Comparison of ENCODE assay signal across 8 mouse cellular contexts in genomic region chr12:113186326-113187010, GRCm38 (mm10). TPM values are rescaled to one million over a fixed set of nuclear protein-coding genes. Genes with fewer than 3 reads are reported as not detected.
A peak's percentile ranks its signal among the peaks of the same experiment; 100 is the strongest.
DNase-seq lines count a peak whose midpoint lies in the region; ATAC-seq and TF ChIP-seq lines count a peak whose summit lies in the region.

No protein-coding gene starts in this region.

- no peaks in the 10 kb centered on the region for H3K9me3 ChIP-seq in hindbrain, embryonic 11.5 days (ENCODE audit: control insufficient read depth, low read length)
- H3K9me3 ChIP-seq in midbrain, embryonic 14.5 days (ENCODE audit: control insufficient read depth, low read length) = no peaks in the 10 kb centered on the region

- no peak for TF ChIP-seq CTCF in layer of hippocampus, adult 2 months (conservative IDR thresholded peaks at IDR 0.05)

- no peak for DNase-seq in layer of hippocampus, adult 2 months (ENCODE audit: low spot score in 2 of 2)
- no peak for DNase-seq in layer of hippocampus, postnatal 10 days (ENCODE audit: low spot score in 2 of 2)
- peak; percentile 32 for DNase-seq in cerebellum, adult 8-10 months
- no peak for DNase-seq in hindbrain, embryonic 11.5 days (ENCODE audit: low spot score)
- no peak for DNase-seq in midbrain, embryonic 14.5 days
- no peak for DNase-seq in layer of hippocampus, adult 8-10 months (ENCODE audit: low spot score in 2 of 2)
- no peak for DNase-seq in ovary, postnatal 14 days (ENCODE audit: low spot score)

- peak overlapping the region; percentile 84 for H3K9ac ChIP-seq in hindbrain, embryonic 11.5 days (ENCODE audit: low read depth, low read length)
- H3K9ac ChIP-seq in midbrain, embryonic 14.5 days (replicated peaks; ENCODE audit: low read length) = peak overlapping the region; percentile 81

- H3K4me1 ChIP-seq in hindbrain, embryonic 11.5 days (replicated peaks; ENCODE audit: control insufficient read depth, insufficient read depth, low read length) = peaks cover 10% of the 10 kb centered on the region
- H3K4me1 ChIP-seq in midbrain, embryonic 14.5 days (ENCODE audit: control insufficient read depth, insufficient read depth, low read length) = peaks cover 23% of the 10 kb centered on the region

- H3K36me3 ChIP-seq in hindbrain, embryonic 11.5 days (ENCODE audit: control insufficient read depth, insufficient read depth, low read length) = no peaks in the 10 kb centered on the region
- H3K36me3 ChIP-seq in midbrain, embryonic 14.5 days (ENCODE audit: control insufficient read depth, insufficient read depth, low read length) = peaks cover 33% of the 10 kb centered on the region

- ATAC-seq in hindbrain, embryonic 11.5 days (ENCODE audit: low FRiP score) = peak; percentile 3; the same call in 1 of the 2 replicates
- 0 out of 2 replicates have a peak, but pooled peaks have one; percentile 7 for ATAC-seq in midbrain, embryonic 14.5 days (ENCODE audit: low FRiP score, low TSS enrichment)
- no peak for ATAC-seq in inflammation-experienced regulatory T-cells, adult 6 months

- 37% methylated on average over 12 of the region's 12 CpGs for WGBS in hindbrain, embryonic 11.5 days
- 32% methylated on average over 12 of the region's 12 CpGs for WGBS in midbrain, embryonic 14.5 days

- H3K27ac ChIP-seq in layer of hippocampus, adult 2 months = peak overlapping the region; percentile 84
- no peak overlapping the region for H3K27ac ChIP-seq in hindbrain, embryonic 11.5 days (ENCODE audit: low read depth, low read length)
- peak overlapping the region; percentile 71; the same call in 1 of the 2 replicates for H3K27ac ChIP-seq in midbrain, embryonic 14.5 days (replicated peaks; ENCODE audit: low read depth, low read length)

- H3K4me2 ChIP-seq in hindbrain, embryonic 11.5 days (replicated peaks; ENCODE audit: low read depth, low read length) = peak overlapping the region; percentile 83
- H3K4me2 ChIP-seq in midbrain, embryonic 14.5 days (ENCODE audit: low read length) = peak overlapping the region; percentile 89

- H3K4me3 ChIP-seq in layer of hippocampus, adult 2 months = peak overlapping the region; percentile 69
- H3K4me3 ChIP-seq in hindbrain, embryonic 11.5 days (ENCODE audit: low read depth, low read length) = peak overlapping the region; percentile 67
- peak overlapping the region; percentile 71 for H3K4me3 ChIP-seq in midbrain, embryonic 14.5 days (replicated peaks; ENCODE audit: low read depth, low read length)

- H3K27me3 ChIP-seq in hindbrain, embryonic 11.5 days (ENCODE audit: control insufficient read depth, insufficient read depth, low read length) = peaks cover 5% of the 10 kb centered on the region; the same call in 1 of the 2 replicates
- H3K27me3 ChIP-seq in midbrain, embryonic 14.5 days (ENCODE audit: control insufficient read depth, insufficient read depth, low read length) = no peaks in the 10 kb centered on the region

RNA-seq across cellular contexts. Expression of gene Tmem121, which starts 0.7 kb away (rescaled TPM):
- total RNA-seq in layer of hippocampus, adult 2 months (2021) = 10 to 100 TPM; 19.7 to 20.7 TPM
- total RNA-seq in layer of hippocampus, postnatal 10 days (2021) = 10 to 100 TPM; 30.5 to 33.9 TPM
- polyA plus RNA-seq in hindbrain, embryonic 11.5 days (2014; fragmentation: Nextera tagmentation; extraction: Ambion mirVana) = 8.9 and 10.8 TPM in 2 replicates
- 24.5 and 61.9 TPM in 2 replicates for polyA plus RNA-seq in midbrain, embryonic 14.5 days (2014; fragmentation: Nextera tagmentation; extraction: Ambion mirVana)
- total RNA-seq in layer of hippocampus, adult 8-10 months (2022) = 10 to 100 TPM; 17.9 to 23.1 (median 19.9) TPM
- polyA plus RNA-seq in inflammation-experienced regulatory T-cells, adult 6 months (2017; shearing (Covaris generic)) = under 1 TPM in 1 of 3 experiments, not detected in 2; 0.23 TPM

RNA-seq across cellular contexts. Expression of gene Tedc1, which starts 30.2 kb away (rescaled TPM):
- 1 to 10 TPM; 1.3 to 1.4 TPM for total RNA-seq in layer of hippocampus, adult 2 months (2021)
- total RNA-seq in layer of hippocampus, postnatal 10 days (2021) = 1 to 10 TPM; 3.0 to 3.3 TPM
- 28.8 and 31.4 TPM in 2 replicates for polyA plus RNA-seq in hindbrain, embryonic 11.5 days (2014; fragmentation: Nextera tagmentation; extraction: Ambion mirVana)
- 11.9 and 14.1 TPM in 2 replicates for polyA plus RNA-seq in midbrain, embryonic 14.5 days (2014; fragmentation: Nextera tagmentation; extraction: Ambion mirVana)
- total RNA-seq in layer of hippocampus, adult 8-10 months (2022) = 1 to 10 TPM; 1.2 to 2.2 (median 1.4) TPM
- polyA plus RNA-seq in inflammation-experienced regulatory T-cells, adult 6 months (2017; shearing (Covaris generic)) = 10 to 100 TPM in 1 of 3 experiments, 1 to 10 TPM in 1, under 1 TPM in 1; 0.90 to 12.3 (median 3.1) TPM

RNA-seq across cellular contexts. Expression of gene Crip1, which starts 40.4 kb away (rescaled TPM):
- 10 to 100 TPM; 11.9 to 12.9 TPM for total RNA-seq in layer of hippocampus, adult 2 months (2021)
- total RNA-seq in layer of hippocampus, postnatal 10 days (2021) = 10 to 100 TPM; 13.5 to 14.1 TPM
- polyA plus RNA-seq in hindbrain, embryonic 11.5 days (2014; fragmentation: Nextera tagmentation; extraction: Ambion mirVana) = 76.0 and 84.7 TPM in 2 replicates
- polyA plus RNA-seq in midbrain, embryonic 14.5 days (2014; fragmentation: Nextera tagmentation; extraction: Ambion mirVana) = 16.5 and 26.8 TPM in 2 replicates
- 10 to 100 TPM; 10.9 to 27.6 (median 18.7) TPM for total RNA-seq in layer of hippocampus, adult 8-10 months (2022)
- 1,000 to 10,000 TPM in 1 of 3 experiments, 100 to 1,000 TPM in 2; 839 to 2,286 (median 900) TPM for polyA plus RNA-seq in inflammation-experienced regulatory T-cells, adult 6 months (2017; shearing (Covaris generic))

RNA-seq across cellular contexts. Expression of gene Crip2, which starts 46.4 kb away (rescaled TPM):
- total RNA-seq in layer of hippocampus, adult 2 months (2021) = 10 to 100 TPM; 90.3 to 99.5 TPM
- total RNA-seq in layer of hippocampus, postnatal 10 days (2021) = 100 to 1,000 TPM; 179 to 183 TPM
- polyA plus RNA-seq in hindbrain, embryonic 11.5 days (2014; fragmentation: Nextera tagmentation; extraction: Ambion mirVana) = 208 TPM in 2 replicates
- polyA plus RNA-seq in midbrain, embryonic 14.5 days (2014; fragmentation: Nextera tagmentation; extraction: Ambion mirVana) = 297 and 329 TPM in 2 replicates
- total RNA-seq in layer of hippocampus, adult 8-10 months (2022) = 10 to 100 TPM; 75.5 to 95.0 (median 89.1) TPM
- 10 to 100 TPM in 1 of 3 experiments, 1 to 10 TPM in 2; 4.9 to 10.4 (median 6.0) TPM for polyA plus RNA-seq in inflammation-experienced regulatory T-cells, adult 6 months (2017; shearing (Covaris generic))
